15 mouse cellular contexts compared by ENCODE assay signal in the genomic region with DNA sequence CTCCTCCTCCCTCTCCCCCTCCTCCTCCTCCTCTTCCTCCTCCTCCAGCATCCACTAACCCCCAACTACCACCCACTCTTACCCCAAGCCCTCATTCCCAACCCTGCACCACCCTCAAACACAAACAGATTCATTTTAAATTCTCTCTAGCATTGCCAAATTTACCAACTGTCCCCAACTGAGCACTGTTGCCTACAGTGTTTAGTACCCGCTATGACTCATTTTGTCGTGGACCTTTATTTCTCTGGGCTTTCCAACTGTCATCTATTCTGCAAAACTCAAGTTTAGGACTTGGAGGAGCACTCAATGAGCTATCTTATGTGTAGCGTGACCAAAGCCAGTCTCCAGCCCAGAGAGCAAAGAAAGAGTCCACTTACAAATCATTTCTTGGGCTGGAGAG.
"Had no signal": no experiment of that assay in that cellular context is flagged by ENCODE, and none has a peak within 500 bp of the region (broad histone marks: within the 10 kb centered on the region; RNA-seq: fewer than 3 reads in every experiment).

No protein-coding gene starts in this region.

- DNase-seq: lung, adult 18-20 months; lung, embryonic 14.5 days; lung, postnatal 10 days; right cerebral cortex, postnatal 14 days; thymus, adult 2 months; thymus, postnatal 25 days; thymus, postnatal 4 days had no signal

- H3K9me3 ChIP-seq: midbrain, embryonic 15.5 days; stomach, embryonic 15.5 days had no signal

- H3K4me1 ChIP-seq: megakaryocyte, embryonic 14.5 days; midbrain, embryonic 15.5 days; neural tube, embryonic 12.5 days; stomach, embryonic 15.5 days had no signal

- H3K9ac ChIP-seq: lung, embryonic 14.5 days; midbrain, embryonic 13.5 days; midbrain, embryonic 15.5 days; neural tube, embryonic 12.5 days; stomach, embryonic 15.5 days had no signal

- H3K36me3 ChIP-seq: midbrain, embryonic 15.5 days had no signal

- H3K27ac ChIP-seq: macrophage; midbrain, embryonic 13.5 days; midbrain, embryonic 15.5 days; neural tube, embryonic 12.5 days; stomach, embryonic 15.5 days; stomach, postnatal 0 days had no signal

- H3K4me2 ChIP-seq: lung, embryonic 14.5 days; midbrain, embryonic 11.5 days; midbrain, embryonic 13.5 days; midbrain, embryonic 15.5 days; neural tube, embryonic 12.5 days; stomach, embryonic 15.5 days had no signal

- H3K27me3 ChIP-seq: megakaryocyte, embryonic 14.5 days; midbrain, embryonic 13.5 days; midbrain, embryonic 15.5 days; neural tube, embryonic 12.5 days; stomach, embryonic 15.5 days had no signal

- H3K4me3 ChIP-seq: megakaryocyte, embryonic 14.5 days; midbrain, embryonic 13.5 days; midbrain, embryonic 15.5 days; neural tube, embryonic 12.5 days; stomach, embryonic 15.5 days had no signal

- ATAC-seq: midbrain, embryonic 13.5 days; midbrain, embryonic 15.5 days had no signal
